Mouse (Mus musculus) liver, embryonic 15.5 days (tissue): ENCODE measurements around the gene 1500011B03Rik. TPM values are rescaled to one million over a fixed set of nuclear protein-coding genes. Genes with fewer than 3 reads are reported as not detected.
A peak's percentile ranks its signal among the peaks of the same experiment; 100 is the strongest.

Experiments
- ATAC-seq: fragments of 200-750 bp; cut with Nextera tagmentation; 2 replicates; pipeline ENCODE4 v1.8.0; 2017; ENCODE audit warnings: moderate number of reproducible peaks, mild to moderate bottlenecking, moderate library complexity; ENCODE audit not compliant: insufficient read depth
- H3K27ac ChIP-seq: fragments of 300-500 bp; sonication (generic); replicated peaks from 2 replicates; pipeline ENCODE4 v1.5.1; 2015; ENCODE audit warnings: mild to moderate bottlenecking, inconsistent platforms
- H3K27me3 ChIP-seq: fragments of 300-500 bp; sonication (generic); 2 replicates; pipeline ENCODE4 v1.6.1; 2015; ENCODE audit warnings: mild to moderate bottlenecking, inconsistent platforms
- H3K36me3 ChIP-seq: fragments of 300-500 bp; sonication (generic); replicated peaks from 2 replicates; pipeline ENCODE4 v1.6.1; 2015; ENCODE audit warnings: moderate library complexity, mild to moderate bottlenecking, inconsistent platforms
- H3K4me1 ChIP-seq: fragments of 300-500 bp; sonication (generic); replicated peaks from 2 replicates; pipeline ENCODE4 v1.6.1; 2015; ENCODE audit warnings: inconsistent platforms
- H3K4me2 ChIP-seq: fragments of 300-500 bp; sonication (generic); 2 replicates; pipeline ENCODE4 v1.6.1; 2015; ENCODE audit warnings: moderate library complexity, mild to moderate bottlenecking, inconsistent platforms
- H3K4me3 ChIP-seq: fragments of 300-500 bp; sonication (generic); replicated peaks from 2 replicates; pipeline ENCODE4 v1.5.1; 2015; ENCODE audit warnings: mild to moderate bottlenecking, inconsistent platforms
- H3K9ac ChIP-seq: fragments of 300-500 bp; sonication (generic); 2 replicates; pipeline ENCODE4 v1.6.1; 2015; ENCODE audit warnings: moderate library complexity, mild to moderate bottlenecking, inconsistent platforms
- H3K9me3 ChIP-seq: fragments of 300-500 bp; sonication (generic); replicated peaks from 2 replicates; pipeline ENCODE4 v1.6.1; 2016; ENCODE audit warnings: inconsistent platforms
- whole genome bisulfite sequencing: fragments of 180-500 bp; shearing (Covaris S2); methylation state at CpG from one replicate; pipeline ENCODE4 v1.1.7; 2015; ENCODE audit warnings: mixed read lengths; ENCODE audit not compliant: insufficient replicate concordance; 5-methylcytosine and 5-hydroxymethylcytosine counted together
- polyA plus RNA-seq: library from polyadenylated mRNA; unstranded; fragments of >200 nt; fragmentation: Nextera tagmentation; extraction: Ambion mirVana; gene quantifications from 2 replicates; pipeline ENCODE4 v1.2.1, GENCODE M21; 2015

Gene 1500011B03Rik
- polyA plus RNA-seq, 1 experiment from 2014 or later: 21.3 TPM

- Histone ChIP-seq H3K9ac (no peak overlapping the region), H3K27ac (0 out of 2 replicates have a peak overlapping the region, but pooled peaks have one; percentile 45), H3K9me3 (no peaks in the 10 kb centered on the region), H3K4me2 (no peak overlapping the region), H3K27me3 (no peaks in the 10 kb centered on the region), H3K36me3 (peaks cover 4% of the 10 kb centered on the region), H3K4me3 (no peak overlapping the region), H3K4me1 (peaks cover 99% of the 10 kb centered on the region)
- WGBS: 47% methylated on average over 7 of the region's 7 CpGs
- ATAC-seq: no peak
These were observed 42.4 kb downstream of the 1500011B03Rik start for GRCm38 (mm10) chr5:114780912-114781311.

GRCm38 (mm10) chr5:114779956-114780489 lies 43.2 kb downstream of the 1500011B03Rik start:
- Histone ChIP-seq H3K4me1 (peaks cover 97% of the 10 kb centered on the region), H3K27me3 (no peaks in the 10 kb centered on the region), H3K9ac (no peak overlapping the region), H3K4me3 (no peak overlapping the region), H3K4me2 (no peak overlapping the region), H3K27ac (no peak overlapping the region), H3K36me3 (no peaks in the 10 kb centered on the region), H3K9me3 (no peaks in the 10 kb centered on the region)
- ATAC-seq: no peak
- WGBS: 58% methylated on average over 7 of the region's 7 CpGs

- no peaks in the 10 kb centered on the region for H3K9me3 ChIP-seq
- no peak for ATAC-seq
- H3K9ac ChIP-seq: peak overlapping the region; percentile 99
- peak overlapping the region; percentile 100 for H3K4me3 ChIP-seq
- H3K4me1 ChIP-seq: peaks cover 80% of the 10 kb centered on the region
- WGBS: 29% methylated on average over 7 of the region's 7 CpGs
- H3K27ac ChIP-seq: peak overlapping the region; percentile 4; the same call in 1 of the 2 replicates
- peak overlapping the region; percentile 91 for H3K4me2 ChIP-seq
- no peaks in the 10 kb centered on the region for H3K27me3 ChIP-seq
- H3K36me3 ChIP-seq: no peaks in the 10 kb centered on the region
These were observed 47.1 kb downstream of the 1500011B03Rik start for GRCm38 (mm10) chr5:114776174-114776573.

- WGBS: under 1% methylated on average over 61 of the region's 63 CpGs
- Histone ChIP-seq H3K27me3 (no peaks in the 10 kb centered on the region), H3K4me1 (peaks cover 78% of the 10 kb centered on the region), H3K4me3 (peak within 1 kb of the TSS; percentile 100), H3K36me3 (no peaks in the 10 kb centered on the region), H3K27ac (peak within 1 kb of the TSS; percentile 90), H3K9ac (peak within 1 kb of the TSS; percentile 99), H3K4me2 (peak within 1 kb of the TSS; percentile 91), H3K9me3 (no peaks in the 10 kb centered on the region)
- ATAC-seq: no peak
These were observed 48.0 kb downstream of the 1500011B03Rik start, which contains the start of gene Git2 for GRCm38 (mm10) chr5:114775056-114775979. Gene Git2, minus strand, starts transcription at chr5:114775517.

DNA sequence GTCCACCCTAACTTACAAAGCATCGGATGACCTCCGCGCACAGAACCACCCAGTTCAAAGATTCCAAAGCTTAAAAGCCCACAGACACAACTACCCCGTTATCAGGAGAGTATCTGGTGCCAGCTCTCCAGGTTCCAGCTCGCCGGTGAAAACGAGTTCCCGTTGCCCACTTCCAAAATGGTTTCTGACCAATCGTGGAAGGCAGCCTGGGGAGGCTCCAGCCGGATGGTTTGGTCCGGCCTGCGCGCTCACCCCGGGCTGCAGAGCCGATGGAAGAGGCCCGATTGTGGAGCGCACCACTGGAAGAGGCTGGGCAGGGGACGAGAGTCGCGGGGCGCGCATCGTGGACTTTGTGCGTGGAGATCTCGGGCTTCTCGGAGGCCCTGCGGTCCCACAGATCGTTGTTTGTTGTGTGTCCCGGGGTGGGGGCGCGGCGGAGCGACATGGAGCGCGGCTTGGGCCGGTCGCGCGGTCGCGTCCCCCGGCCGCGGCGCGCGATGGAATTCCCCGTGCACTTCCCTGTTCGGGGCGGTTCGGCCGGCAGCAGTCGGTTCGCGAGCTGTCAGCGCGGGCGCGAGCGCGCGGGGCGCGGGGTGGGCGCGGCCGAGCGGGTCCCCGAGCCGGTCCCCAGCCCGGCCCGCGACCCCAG lies 48.7 kb downstream of the 1500011B03Rik start, which contains the start of gene Ankrd13a:
Gene Ankrd13a (plus strand): TSS at position 275 of the 649 bp plus-strand sequence.
- H3K36me3 ChIP-seq: no peaks in the 10 kb centered on the region; the same call in 1 of the 2 replicates
- H3K9ac ChIP-seq: peak within 1 kb of the TSS; percentile 99
- ATAC-seq: peak; percentile 85
- peak within 1 kb of the TSS; percentile 91 for H3K4me2 ChIP-seq
- no peaks in the 10 kb centered on the region for H3K9me3 ChIP-seq
- peak within 1 kb of the TSS; percentile 90 for H3K27ac ChIP-seq
- under 1% methylated on average over 72 of the region's 73 CpGs for whole genome bisulfite sequencing
- H3K4me3 ChIP-seq: peak within 1 kb of the TSS; percentile 100
- peaks cover 77% of the 10 kb centered on the region for H3K4me1 ChIP-seq
- H3K27me3 ChIP-seq: no peaks in the 10 kb centered on the region

DNA sequence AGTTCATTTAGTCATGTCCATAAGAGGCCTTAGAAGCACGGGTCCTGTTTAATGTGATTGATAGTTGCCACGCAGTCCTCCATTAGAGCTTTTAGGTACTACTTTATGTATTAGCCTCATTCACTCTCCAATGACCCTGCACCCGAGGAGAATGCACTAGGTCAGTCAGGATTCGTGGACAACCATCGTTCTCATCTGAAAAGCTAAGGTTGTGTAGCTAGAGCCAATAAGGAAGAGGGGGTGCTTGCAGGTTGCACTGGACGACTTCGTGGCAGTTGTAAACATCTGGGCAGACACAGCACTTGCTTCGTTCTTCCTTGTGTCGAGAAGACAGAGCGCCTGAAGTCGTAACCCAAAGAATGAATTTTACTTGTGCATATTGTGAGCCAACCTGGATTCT lies 49.5 kb downstream of the 1500011B03Rik start:
- no peak for ATAC-seq
- H3K27me3 ChIP-seq: no peaks in the 10 kb centered on the region
- 2% methylated on average over 11 of the region's 11 CpGs for WGBS
- peak overlapping the region; percentile 91 for H3K4me2 ChIP-seq
- peak overlapping the region; percentile 90 for H3K27ac ChIP-seq
- no peaks in the 10 kb centered on the region for H3K9me3 ChIP-seq
- H3K36me3 ChIP-seq: peaks cover under 1% of the 10 kb centered on the region
- peak overlapping the region; percentile 100 for H3K4me3 ChIP-seq
- peak overlapping the region; percentile 99 for H3K9ac ChIP-seq
- H3K4me1 ChIP-seq: peaks cover 71% of the 10 kb centered on the region

DNA sequence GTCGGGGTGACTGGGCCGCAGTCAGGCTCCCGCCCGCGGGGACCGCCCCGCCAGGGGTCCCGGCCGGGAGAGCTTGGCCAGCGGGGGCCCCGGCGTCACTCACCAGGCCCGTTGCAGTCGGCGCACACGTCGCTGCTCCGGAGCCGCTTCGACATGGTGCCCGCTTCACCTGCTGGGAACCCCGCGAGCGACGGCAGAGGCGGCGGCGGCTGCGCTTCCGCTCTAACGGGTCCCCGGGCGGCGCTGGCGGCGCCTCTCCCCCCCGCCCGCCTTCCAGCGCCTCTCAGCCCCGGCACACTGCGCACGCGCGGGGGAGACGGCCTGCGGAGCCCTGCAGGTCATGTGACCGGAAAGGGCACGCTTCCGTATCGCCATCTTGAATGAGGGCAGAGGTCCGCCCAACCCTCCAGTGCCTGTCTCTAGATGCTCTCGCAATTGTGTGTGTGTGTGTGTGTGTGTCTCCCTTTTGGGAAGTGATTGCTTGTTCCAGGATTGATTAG lies 50.0 kb downstream of the 1500011B03Rik start:
- Histone ChIP-seq H3K4me2 (peak overlapping the region; percentile 91), H3K4me1 (peaks cover 65% of the 10 kb centered on the region), H3K9me3 (no peaks in the 10 kb centered on the region), H3K27me3 (no peaks in the 10 kb centered on the region), H3K36me3 (peaks cover 3% of the 10 kb centered on the region), H3K9ac (peak overlapping the region; percentile 99), H3K4me3 (peak overlapping the region; percentile 100), H3K27ac (peak overlapping the region; percentile 90)
- WGBS: under 1% methylated on average over 45 of the region's 52 CpGs
- peak; percentile 75 for ATAC-seq

GRCm38 (mm10) chr5:114772456-114773203 lies 50.6 kb downstream of the 1500011B03Rik start:
- peaks cover 65% of the 10 kb centered on the region for H3K4me1 ChIP-seq
- no peaks in the 10 kb centered on the region for H3K27me3 ChIP-seq
- no peaks in the 10 kb centered on the region for H3K9me3 ChIP-seq
- H3K9ac ChIP-seq: peak overlapping the region; percentile 98
- peak overlapping the region; percentile 100 for H3K4me3 ChIP-seq
- WGBS: under 1% methylated on average over 55 of the region's 57 CpGs
- peak overlapping the region; percentile 91 for H3K4me2 ChIP-seq
- H3K36me3 ChIP-seq: peaks cover 3% of the 10 kb centered on the region
- peak overlapping the region; percentile 90 for H3K27ac ChIP-seq
- peak; percentile 40 for ATAC-seq

DNA sequence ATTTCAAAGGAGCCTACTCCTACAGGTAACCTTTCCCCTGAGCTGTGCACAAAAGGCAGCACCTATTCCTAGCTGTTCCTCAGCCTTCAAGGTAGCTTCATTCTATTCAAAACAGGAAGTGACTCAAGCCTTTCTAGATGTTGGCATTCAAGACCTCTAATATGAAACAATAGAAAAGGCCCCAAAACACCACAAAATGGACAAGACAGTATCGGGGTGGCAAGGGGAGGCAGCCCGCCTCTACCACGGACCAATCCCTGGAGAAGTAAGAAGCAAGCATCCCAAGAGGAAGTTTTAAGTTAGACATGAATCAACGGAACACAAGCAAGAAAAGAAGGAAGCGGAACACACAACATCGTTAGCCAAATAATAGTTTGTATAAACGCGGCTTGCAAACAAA lies 51.5 kb downstream of the 1500011B03Rik start:
- H3K9ac ChIP-seq: no peak overlapping the region; the same call in 1 of the 2 replicates
- WGBS: 21% methylated on average over 8 of the region's 8 CpGs
- H3K4me1 ChIP-seq: peaks cover 61% of the 10 kb centered on the region
- peaks cover 4% of the 10 kb centered on the region for H3K36me3 ChIP-seq
- no peak for ATAC-seq
- H3K27ac ChIP-seq: peak overlapping the region; percentile 90
- peak overlapping the region; percentile 91 for H3K4me2 ChIP-seq
- H3K27me3 ChIP-seq: no peaks in the 10 kb centered on the region
- H3K9me3 ChIP-seq: no peaks in the 10 kb centered on the region
- H3K4me3 ChIP-seq: peak overlapping the region; percentile 100

GRCm38 (mm10) chr5:114769786-114770185 lies 53.5 kb downstream of the 1500011B03Rik start:
- Histone ChIP-seq H3K4me3 (no peak overlapping the region), H3K4me1 (peaks cover 49% of the 10 kb centered on the region), H3K4me2 (no peak overlapping the region), H3K9me3 (no peaks in the 10 kb centered on the region), H3K27me3 (no peaks in the 10 kb centered on the region), H3K27ac (no peak overlapping the region), H3K36me3 (peaks cover 19% of the 10 kb centered on the region), H3K9ac (no peak overlapping the region)
- no peak for ATAC-seq
- WGBS: 82% methylated on average over 8 of the region's 8 CpGs
